Mouse (Mus musculus) adrenal gland, adult 2 months (tissue): ENCODE measurements around the gene Hnf4a. TPM values are rescaled to one million over a fixed set of nuclear protein-coding genes. Genes with fewer than 3 reads are reported as not detected.
A peak's percentile ranks its signal among the peaks of the same experiment; 100 is the strongest.

Experiments
- DNase-seq: peaks from one replicate; pipeline ENCODE4 v3.0.0; 2021
- polyA plus RNA-seq: library from polyadenylated mRNA; depleted of rRNA; stranded (reverse); fragments of >200 nt; gene quantifications from 2 replicates; pipeline ENCODE4 v1.2.3, GENCODE M21; 2012
- total RNA-seq, 2 experiments: library from RNA; stranded (reverse); gene quantifications; 2 replicates each; pipeline ENCODE4 v1.2.3; 2021

Hnf4a gene
- total and polyA plus RNA-seq, 3 experiments, result 0.14 to 1.1 (median 0.15) TPM

DNA sequence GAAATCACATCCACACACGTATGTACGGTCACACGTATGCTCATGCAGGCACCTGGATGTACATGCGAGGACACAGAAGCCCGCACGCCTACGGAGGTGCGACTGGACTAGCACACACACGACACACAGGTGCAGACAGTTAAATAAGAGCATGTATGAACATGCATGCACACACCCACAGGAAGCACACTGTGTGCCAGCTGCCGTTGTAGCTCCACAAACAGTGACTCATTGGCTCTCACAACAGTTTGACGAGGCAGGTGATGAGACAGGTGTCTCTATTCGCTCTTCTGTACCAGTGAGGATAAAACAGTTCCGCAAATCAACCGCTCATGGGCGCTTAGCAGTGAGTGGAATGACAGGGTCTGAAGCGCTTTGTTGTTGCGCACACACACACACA is 16.0 kb upstream of the Hnf4a start:
- no peak for DNase-seq

DNA sequence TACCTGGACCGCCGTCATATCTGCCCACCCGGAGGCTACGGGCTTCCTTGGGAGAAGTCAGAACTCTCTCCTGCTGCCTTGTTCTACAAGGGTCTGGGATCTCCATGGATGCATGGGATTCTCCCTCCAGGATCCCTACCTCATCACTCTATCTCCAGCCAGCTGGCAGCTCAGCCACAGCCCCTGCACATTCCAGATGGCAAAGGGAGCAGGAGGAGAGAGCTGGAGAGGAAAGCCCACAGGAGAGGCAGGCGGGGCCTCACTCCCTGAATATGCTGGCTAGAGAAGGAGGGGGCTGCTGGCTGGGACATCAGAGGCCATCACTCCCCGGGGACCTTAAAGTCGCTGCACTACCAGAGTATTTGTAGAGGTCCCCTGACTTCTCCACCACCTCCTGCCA is 15.3 kb upstream of the Hnf4a start:
- no peak for DNase-seq

DNA sequence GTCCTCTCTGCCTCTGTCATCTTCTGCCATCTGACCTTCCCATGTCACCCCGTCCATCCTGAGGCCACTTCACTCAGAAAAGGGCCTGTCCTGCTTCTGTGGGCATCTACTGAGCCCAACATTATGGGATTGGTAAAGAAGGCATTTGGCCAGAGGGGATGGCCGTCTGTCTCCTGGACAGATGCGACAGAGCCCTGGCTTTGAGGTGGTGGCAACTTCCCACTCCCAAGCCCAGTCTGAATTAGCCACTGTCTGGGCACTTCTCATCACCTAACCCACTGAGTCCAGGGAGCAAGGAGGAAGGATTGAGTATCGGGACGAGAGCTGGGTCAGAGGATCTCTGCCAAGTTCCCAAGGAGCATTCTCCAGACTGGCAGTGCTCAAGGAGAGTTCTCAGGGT is 14.6 kb upstream of the Hnf4a start, which contains the start of gene R3hdml:
Gene R3hdml (plus strand): TSS at position 301 of the 400 bp plus-strand sequence.
- no peak for DNase-seq

DNA sequence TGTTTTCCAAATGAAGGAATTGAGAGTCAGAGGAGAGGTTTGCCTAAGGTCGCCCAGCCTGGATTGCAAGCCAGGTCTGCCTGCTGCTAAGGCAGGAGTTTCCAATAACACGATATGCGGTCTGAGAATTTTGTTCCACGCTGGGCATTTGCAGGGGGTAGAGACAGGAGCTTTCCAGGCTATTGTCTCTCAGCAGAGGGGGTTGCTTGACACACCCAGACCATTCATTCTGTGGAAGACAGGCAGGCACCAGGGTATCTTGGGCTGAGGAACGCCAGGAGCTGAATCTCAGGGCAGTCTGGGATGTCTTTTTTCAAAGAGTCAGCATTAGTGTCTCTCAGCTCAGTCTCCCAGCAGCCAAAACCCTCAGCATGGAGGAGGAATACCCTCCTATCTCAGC is 13.6 kb upstream of the Hnf4a start:
- no peak for DNase-seq

DNA sequence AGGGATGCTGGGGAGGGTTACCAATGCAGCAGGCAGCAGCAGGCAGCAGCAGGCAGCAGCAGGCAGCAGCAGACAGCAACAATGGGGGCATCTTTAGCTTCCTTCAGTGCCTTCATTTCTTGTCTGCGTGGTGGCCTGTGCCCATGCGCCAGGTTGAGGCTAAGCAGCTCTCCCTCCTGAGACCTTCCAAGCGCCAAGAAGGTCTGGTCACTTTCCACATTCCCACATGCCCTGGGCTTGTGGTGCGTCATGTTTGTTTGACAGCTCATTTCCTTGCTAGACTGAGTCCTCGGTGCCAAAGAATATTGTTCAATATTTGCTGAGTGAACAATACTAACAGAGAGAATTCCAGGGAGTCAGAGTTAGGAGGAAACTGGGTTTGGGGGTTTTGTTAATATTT is 12.6 kb upstream of the Hnf4a start:
- DNase-seq, result peak; percentile 9

DNA sequence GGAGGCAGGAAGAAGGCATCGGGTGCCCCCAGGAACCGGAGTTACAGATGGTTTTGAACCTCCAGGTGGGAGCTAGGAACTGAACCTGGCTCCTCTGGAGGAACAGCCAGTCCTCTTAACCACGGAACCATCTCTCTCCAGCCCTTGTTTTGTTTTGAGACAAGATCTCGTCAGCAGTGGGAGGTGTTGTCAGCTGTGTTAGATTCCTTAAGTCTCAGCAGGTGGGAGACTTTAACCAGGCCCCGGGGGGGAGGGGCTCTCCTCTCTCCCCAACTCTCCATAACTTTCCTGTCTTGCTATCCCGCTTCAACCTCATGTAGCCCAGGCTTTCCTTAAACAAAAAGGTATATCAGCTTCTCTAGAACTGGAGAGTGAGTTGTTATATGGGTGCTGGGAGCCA is 12.2 kb upstream of the Hnf4a start:
- DNase-seq, result no peak

DNA sequence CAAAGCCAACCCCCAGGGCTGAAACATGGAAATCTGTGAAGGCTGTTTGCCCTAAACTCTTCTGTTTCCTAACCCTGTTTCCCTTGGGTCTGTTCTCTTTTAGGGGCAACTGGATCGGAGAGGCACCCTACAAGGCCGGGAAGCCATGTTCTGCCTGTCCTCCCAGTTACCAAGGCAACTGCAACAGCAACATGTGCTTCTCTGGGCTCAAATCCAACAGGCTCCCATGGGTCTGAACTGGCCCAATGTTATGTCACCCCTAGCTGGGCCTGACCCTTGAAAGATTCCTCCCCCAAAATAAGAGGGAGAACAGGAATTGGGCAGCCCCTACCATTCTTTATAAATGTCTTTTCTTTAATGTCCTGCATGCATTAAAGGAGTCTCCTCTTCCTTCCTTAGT is 4.4 kb upstream of the Hnf4a start:
- DNase-seq, result no peak

DNA sequence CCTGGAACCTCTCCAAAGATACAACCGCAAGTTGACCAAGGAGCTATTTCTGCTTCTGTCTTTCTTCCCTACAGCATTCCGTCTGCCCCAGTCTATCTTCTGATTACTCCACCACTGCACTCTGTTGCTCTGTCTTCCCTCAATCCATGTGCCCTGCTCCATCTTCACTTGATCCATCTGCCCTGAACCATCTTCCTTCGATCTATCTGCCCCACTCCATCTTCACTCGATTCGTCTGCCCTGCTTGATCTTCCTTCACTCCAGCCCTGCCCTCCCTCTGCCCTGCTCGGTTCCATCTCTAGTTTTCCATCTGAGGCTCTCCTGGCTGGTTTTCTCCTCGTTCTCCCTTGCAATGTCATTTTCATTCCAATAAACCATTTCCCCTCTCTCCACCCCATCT is 3.4 kb upstream of the Hnf4a start:
- no peak for DNase-seq

DNA sequence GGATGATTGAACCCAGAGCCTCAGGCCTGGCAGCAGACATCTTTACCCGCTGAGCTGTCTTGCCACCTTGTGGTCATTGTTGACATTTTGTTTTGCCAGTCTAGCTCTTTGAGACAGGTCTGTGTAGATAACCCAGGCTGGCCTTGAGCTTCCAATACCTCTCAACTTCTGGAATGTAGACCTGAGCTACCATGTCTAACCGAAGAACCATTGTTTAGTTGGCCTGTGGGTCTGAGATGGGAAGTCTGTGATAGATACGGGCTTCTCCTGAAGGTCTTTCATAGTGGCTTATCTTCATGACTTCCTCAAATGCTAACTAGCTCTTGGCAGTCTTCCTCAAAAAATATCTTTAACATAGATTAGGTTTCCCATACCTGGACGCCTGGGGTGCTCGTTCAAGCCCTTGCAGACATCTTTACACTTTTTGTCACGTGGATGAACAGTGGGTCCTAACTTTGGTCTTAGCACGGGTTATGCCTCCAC is 19.2 kb downstream of the Hnf4a start:
- peak; percentile 11 for DNase-seq

DNA sequence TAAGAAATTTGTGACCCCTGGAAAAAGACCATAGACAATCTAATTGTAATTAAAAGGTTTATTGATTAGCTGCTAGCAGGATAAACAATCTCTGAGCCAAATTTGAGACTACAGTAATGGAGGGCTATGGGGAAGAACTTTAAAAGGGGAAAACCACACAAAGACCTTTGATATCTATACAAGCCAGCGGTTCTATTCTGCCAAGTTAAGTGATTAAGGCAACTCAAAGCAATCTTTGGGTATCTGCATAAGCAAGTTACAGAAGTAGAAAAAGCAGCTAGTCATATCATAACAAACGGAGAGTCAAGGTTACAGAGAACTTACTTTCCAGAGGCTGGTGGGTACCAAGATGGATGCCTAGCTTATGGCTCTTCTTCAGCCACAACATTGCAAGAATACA is 20.9 kb downstream of the Hnf4a start:
- no peak for DNase-seq

DNA sequence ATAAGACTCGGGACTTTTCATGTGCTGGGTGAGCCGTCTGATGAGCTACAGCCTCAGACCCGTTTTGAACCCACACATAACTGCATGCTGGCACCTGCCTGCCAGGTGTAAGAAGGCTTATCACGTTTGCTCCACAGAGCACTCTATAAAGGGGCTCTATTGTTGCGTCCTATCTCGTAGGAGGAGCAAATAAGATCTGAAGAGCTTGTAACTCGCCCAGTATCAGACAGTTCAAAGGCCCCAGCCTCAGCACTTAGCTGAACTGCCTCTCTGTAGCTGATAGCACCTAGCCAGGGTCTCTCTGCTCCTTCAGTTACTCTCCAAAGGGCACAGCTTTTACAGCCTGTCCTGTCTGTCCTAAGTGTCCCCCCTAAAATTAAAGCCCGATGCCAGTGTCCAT is 23.8 kb downstream of the Hnf4a start:
- no peak for DNase-seq

DNA sequence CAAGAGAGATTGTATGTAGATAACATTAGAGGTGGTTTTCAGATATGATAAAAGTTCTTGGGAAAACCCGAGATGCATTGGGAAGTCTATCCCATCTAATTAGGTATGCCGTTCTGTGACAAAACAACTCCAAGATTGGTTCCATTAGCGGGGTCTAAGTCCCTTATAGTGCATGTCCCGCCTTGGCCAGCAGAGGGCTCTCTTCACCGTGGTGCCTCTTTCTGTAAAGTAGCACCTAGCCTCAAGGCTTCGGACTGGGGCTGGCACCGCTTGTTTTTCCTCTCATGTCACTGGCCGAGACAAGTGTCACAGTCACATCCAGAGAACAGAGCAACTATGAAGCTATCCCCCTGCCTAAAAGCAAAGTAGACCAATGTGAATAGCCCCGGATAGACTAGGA is 25.3 kb downstream of the Hnf4a start:
- DNase-seq, result peak; percentile 78

DNA sequence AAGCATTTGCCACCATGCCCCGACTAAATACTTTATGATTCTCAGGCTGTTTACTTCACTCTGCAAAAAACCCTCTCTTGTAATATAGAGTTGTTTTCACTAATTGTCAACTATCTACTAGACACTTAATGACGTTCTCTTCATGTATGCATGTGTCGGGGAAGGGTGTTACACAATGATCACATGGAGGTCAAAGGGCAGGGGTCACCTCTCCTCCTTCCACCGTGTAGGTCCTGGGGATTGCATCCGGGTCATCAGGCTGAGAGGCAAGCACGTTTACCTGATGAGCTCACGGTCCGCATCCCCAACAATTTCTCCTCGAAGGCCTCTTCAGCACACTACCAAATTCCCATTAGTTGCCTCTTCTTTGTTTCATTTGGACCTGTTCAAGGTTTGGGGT is 26.6 kb downstream of the Hnf4a start:
- no peak for DNase-seq

DNA sequence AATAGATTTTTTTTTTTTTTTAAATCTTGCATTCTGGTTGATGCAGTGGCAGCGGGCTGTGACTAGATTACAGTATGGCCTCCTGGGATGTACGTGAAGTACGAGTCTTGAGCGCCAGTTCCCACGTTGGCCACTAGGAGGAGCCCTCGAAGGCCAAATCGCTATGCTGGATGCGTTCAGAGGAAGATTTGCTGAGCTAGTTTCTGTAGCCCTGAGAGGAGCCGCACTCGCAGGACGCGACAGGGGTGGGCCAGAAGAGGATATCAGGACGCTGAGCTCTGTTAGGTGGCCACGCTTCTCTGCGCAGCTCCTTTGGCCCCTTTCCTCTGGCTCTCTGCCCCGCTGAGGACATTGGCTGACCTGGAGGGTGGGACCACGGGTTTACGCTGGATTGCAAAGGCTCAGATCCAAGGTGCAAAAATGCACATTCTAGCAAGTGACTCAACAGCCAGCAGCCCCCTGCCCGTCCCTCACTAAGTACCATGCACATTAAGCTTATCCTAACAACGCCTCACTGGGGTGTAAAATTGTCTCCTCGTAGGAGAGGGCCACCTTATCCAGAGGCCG is 28.4 kb downstream of the Hnf4a start:
- DNase-seq, result peak; percentile 85

DNA sequence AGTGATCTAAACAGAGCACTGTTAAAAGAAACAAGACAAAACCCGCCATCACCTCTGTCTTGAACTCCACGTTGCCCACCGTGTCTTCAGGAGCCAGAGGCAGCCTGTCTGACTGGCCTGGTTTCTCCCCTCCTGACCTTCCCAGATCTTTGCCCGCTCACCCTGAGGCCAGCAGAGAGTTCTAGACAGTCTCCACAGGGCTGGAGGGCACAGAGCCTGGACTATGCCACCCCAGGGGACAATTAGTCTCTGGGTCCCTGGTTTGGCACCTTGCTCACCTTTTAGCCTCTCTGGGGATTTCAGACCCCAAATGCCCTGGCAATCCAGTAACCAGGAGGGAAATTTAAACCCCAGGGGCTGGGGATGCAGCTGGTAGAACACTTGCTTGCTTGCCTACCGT is 30.8 kb downstream of the Hnf4a start:
- DNase-seq, result no peak

DNA sequence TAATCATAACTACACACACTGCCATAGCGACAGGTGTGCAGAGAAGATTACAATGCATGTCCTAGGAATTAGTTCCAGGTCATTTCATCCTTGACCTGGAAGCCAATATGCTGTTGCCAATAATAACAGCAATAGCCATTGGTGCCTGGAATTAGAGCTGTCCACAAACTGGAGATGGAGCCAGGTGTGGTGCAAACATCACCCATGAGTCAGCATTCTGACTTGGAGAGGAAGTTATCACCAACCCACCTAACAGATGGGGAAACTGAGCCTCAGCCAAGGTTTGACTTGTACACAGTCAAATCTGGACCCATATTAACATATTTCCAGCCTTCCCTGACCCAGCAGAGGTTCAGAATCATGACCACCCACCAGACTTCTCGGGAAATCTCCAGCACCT is 31.8 kb downstream of the Hnf4a start:
- no peak for DNase-seq

DNA sequence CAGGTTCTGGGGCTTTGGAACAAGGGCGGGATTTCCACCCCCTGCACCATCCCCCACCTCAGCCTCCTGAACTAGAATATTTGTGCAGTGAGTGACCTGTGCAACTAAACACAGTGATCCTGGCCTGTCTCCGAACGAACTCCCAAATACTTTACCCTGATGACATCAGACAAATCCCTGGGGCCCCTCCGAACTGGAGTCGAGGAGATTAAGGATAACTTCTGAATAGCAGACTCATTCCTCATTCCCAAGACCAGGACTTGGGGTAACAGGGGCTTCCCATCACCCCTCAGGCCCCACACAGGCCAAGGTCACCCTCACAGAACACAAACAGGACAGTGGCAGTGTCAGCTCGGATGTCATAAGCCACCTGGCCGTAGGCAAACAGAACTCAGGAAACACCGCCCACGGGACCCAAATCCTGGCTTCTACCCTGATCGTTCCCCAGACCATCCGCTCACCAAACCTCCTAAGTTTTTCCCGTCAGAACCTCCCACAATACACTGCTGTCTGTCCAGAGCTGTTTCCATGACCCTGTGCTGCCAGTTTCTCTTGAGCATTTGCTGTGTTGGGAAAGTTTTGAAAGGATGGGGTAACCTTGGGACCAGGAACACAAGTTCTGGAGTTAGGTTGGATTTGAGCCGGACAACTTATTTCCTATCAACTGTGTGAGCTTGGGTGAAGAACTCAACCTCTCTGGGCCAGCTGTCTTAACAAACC is 32.9 kb downstream of the Hnf4a start:
- DNase-seq, result no peak

DNA sequence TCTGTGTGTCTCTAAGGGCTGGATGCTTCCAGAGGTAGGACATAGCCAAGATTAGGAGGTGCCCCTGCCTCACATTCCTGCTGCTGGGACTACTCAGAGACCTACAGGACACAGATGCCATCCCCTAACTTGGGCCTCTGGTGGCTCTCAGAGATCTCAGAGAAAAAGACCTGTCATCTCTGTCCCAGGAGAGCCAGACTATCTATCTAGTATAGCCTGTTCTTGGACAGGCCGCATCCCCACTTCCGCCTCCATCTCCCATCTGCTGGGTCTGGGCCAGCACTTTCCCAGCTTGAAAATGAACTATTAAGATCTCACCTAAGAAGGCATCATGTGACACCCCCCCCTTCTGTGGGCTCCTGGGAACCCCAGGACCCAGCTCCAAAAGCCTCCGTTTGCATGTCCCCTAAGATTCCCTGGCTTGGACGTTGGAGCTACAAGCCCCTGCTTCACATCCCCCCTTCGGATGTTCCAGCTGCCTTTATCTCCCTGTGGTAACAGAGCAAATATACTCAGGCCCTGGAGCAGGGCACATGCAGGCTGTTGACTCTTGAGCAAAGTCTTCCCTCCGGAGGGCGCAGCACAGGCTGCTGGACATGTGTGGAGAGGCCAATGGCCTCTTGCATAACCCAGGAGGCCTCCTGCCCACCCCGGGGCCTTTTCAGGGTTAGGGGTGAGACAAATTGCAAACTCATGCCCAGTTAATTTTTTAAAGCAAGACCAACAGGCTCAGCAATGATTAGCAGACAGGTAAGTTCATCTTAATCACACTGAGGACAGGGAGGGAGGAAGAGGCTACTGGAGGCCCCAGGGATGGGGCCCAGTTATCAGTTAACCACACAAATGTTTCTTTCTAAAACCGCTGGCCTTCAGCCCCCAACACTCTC is 33.9 kb downstream of the Hnf4a start:
- DNase-seq, result no peak

DNA sequence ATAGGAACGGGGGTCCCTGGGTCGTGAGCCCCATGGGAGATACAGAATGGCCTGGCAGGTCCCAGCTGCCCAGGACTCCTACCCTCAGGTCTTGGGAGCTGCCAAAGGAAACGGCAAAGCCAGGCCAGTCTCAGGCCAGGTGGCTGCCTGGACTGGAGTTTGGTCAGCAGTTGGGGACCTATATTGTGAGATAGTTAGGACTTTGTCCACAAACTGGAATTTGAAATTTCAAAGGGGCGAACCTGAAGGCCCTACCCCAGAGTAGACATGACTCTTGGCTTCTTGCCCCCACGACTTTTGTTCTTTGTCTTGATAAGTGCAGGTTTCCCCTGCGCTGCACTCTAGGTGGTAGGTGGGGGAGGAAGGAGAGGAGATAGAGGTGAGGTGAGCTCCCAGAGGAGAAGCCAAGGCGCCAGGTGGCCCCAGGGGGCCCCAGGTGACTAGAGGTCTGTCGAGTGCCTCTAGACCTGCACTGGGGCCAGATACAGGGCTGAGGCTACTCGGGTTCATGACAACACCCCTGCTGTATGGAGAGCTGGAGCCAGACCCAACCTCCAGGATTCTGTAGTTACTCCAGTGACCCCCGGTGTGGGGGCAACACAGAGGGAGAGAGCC is 35.1 kb downstream of the Hnf4a start:
- DNase-seq, result no peak

DNA sequence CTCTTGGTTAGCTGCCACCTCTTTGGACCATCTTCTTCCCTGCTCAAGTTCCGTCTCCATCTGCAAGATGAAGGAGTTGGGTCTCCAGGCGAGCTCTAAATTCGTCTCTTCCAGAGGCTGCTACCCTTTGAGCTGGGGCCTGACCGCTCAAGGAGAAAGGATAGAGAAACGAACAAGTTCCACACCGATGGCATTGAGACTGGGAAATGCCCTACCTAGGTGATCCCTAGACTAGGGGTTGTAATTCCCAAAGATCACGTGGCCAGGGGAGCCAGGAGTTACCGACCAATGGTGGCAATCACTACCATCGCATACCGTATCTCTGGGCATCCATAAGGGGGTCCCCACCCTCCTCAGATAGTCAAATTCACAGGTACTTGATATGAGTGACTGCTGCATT is 36.1 kb downstream of the Hnf4a start:
- no peak for DNase-seq

DNA sequence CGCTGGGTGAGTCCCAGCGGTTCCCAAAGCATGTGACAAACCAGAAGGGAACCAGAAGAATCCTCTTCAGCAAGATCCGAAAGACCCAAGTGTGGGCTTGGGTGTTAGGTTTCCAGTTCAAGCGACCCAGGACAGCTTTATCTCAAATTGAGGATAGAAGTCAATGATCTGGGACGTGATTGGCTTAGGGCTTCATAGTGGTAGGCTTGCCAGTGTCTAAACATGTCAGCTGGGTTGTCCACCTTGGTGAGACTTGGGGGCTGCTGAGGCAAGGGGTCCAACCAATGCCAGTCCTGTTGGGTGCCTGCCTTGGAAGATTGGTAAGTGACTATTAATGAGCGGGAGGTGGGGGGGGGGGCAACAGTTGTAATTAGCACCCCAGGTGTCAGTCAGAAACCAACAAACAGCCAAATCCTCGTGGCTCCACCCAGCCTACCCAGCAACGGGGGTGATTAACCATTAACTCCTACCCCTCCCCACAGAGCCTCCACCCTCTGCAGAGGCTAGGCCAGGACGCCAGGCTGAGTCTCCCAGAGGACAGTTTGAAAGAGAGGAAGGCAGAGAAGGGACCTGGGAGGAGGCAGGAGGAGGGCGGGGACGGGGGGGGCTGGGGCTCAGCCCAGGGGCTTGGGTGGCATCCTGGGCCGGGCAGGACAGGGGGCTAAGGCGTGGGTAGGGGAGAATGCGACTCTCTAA is 40.2 kb downstream of the Hnf4a start:
- no peak for DNase-seq

DNA sequence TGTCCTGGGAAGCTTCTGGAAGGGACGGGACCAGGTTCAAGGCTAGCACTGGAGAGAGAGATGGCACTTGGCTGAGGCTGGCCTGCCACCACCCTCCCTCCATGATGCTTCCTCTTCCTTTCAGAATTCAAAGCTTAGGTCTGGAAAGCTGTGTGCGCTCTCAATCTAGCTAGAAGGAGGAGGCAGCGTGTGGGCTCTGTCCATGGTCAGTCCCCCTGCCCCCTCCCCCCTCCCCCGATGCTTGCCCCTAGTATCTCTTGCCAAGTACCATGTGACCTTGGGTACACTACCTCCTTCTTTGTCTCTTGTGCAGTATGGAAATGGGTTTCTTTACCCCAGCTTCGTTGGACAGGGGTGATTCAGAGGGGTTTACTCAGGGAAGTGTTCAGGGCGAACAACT is 42.2 kb downstream of the Hnf4a start:
- no peak for DNase-seq
